Mouse (Mus musculus): ENCODE measurements at regions not wholly inside any gene's neighbourhood (a gene's known extent, or its start where the extent isn't known, plus 50 kb on each side); places are given as distances from the start of the nearest gene placed in this dataset.

DNA sequence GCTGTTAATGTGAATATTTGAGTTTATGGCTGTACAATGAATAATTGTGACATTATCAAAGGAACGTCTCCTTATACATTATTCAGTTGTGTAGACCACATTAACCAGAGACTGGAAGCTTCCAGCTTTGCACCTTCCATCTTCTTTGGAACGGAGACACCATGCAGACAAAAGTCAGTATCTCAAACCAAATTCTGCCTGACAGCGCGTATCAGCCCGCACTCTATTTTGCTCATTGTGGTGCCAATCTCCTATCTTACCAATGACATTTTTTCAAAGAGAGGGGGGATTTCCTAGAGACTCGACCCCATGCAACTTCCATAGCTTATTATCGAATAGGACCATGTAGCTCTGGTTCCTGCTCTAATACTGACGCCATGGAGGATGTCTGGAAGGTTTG is 69.9 kb upstream of the Tmco5 start:
- no peak for DNase-seq

DNA sequence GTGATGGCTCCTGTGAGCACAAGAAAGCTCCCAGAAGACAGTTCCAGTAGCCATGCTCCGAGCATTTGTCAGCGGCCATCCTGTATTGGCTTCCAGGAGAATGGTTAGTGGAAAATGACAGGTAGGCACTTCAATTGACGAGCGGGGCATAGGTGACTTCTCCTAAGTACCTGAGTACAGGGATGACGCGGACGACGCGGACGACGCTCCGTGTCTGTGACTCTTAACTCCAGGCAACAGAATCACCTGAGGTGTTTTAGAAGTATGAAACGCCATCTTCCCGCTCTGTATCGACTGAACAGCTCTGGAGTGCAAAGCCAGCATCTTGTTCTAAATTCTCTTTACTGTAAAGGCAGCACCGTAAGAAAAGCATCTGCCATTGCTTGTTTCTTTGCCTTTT is 68.4 kb upstream of the Tmco5 start:
- no peak for DNase-seq

DNA sequence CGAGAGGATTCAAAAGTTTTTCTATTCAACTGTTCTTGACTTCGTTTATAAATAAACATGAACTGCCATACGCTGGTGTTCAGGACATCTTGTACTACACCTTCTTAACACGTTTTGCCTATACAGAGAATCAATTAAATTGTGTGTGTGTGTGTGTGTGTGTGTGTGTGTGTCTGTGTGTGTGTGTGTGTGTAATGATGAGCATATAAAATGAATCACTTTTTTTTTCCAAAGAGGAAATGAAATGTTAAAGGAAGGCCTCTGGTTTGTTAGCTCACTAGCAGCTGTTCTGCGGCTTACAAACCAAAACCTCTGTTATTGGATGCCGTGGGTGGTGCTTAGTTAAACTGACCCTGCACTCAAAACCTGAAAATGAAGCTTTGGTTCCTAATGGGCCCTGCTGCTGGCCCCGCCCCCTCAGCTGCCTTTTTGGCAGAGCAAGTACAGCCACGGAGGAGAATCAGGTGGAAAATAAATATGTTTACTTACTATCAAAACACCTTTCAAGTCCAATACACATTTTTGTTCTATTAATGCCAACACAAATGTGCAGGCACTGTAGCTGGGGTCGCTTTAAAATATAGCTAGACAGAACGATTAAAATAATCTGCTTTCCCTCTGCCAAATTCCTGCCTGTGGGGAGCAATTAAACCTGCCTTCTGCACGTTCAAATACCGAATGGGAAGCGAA is 65.5 kb upstream of the Tmco5 start:
- no peak for DNase-seq

DNA sequence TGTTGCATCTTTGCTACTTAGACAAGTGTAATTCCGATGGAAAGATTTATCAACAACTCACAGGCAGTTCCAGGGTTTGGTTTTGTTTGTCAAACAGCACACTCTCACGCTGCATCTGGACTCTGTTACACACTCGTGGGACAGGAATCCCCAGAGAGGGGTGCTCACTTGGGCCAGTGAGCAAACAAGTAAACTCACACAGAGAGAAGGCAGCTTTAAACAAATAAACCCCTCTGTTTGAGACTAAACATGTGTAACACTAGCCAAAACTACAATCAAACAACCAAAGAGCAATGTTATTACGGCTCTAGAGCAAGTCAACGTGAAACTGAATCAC is 65.0 kb upstream of the Tmco5 start:
- DNase-seq = no peak

DNA sequence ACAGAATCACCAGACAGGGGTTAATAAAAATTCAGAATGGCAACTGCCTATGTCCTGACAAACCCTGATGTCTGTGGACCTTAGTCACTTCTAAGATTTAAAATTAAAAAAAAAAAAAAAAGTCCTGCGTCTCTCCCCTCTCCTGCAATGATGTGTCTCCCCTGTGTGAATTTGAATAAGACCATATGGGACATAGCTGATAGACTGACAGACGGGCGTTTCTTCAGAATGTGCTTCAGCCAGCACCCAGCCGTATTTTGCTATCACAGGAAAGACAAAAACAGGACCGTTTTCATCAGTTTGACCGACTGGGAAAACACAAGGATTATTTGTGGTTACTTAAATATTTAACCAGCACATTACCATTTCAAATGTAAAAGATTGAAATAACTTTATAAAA is 61.4 kb upstream of the Tmco5 start:
- DNase-seq = no peak

DNA sequence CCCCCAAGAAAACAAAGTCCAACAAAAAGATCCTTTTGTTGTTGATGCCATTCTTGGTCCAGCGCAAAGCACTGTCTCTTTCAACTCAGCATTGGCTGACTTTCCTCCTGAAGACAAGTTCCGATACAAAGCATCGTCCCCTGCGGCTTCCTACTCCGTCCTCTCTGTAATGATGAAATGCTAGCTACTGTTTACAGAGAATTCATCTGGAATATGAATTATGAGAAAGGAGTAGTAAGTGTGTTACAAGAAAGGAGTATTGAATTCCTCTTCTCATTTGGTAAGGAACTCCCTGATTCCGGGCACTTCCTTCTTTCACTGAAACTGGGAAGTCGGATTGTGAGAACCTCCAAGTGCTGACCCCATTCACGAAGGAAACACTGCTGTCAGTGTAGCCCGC is 60.9 kb upstream of the Tmco5 start:
- DNase-seq = no peak

DNA sequence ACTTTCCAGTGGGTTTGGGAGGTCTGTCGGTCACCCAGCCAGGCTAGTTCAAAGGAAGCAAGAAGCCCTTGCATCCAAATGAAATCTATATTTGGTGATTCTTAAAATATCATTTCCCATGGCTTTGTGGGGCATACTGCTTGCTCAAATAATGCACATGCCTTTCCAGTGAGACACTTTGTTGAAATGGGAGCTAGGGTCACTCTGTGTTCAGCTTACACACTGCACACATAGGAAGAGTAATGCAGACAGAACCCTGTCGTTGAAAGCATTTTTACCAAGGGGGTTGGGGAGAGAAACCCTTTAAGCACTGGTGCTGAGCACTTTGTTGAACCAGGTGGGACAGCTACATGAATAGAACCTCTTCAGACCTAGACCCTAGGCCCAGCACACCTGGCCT is 59.9 kb upstream of the Tmco5 start:
- DNase-seq = no peak

DNA sequence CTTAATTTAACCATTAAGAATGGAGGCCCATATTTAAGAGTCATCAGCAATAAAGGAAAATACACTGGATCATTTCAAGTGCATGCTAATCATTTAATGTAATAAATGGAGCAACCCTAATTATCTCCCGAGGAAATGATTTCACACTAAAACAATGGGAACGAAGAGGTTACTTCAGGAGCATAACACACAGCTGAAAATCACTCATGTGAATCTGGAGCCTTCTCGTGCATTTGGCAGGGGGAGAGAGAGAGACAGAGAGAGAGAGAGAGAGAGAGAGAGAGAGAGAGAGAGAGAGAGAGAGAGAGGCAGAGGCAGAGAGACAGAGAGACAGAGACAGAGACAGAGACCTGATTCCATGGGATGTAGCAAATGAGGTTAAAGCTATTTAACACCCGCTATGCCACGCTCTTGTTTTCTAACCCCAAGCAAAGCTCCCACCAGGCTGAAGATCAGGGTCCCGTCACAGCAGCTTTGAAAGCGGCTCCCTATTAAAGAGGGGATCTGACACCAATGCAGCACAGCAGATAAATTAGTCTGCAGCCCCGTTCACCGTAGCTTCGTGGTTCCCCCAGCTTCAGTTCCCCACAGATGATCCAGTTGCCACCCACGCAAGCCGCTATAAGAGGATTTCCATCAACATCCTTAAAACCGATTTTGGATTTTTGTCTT is 59.3 kb upstream of the Tmco5 start:
- DNase-seq = no peak

DNA sequence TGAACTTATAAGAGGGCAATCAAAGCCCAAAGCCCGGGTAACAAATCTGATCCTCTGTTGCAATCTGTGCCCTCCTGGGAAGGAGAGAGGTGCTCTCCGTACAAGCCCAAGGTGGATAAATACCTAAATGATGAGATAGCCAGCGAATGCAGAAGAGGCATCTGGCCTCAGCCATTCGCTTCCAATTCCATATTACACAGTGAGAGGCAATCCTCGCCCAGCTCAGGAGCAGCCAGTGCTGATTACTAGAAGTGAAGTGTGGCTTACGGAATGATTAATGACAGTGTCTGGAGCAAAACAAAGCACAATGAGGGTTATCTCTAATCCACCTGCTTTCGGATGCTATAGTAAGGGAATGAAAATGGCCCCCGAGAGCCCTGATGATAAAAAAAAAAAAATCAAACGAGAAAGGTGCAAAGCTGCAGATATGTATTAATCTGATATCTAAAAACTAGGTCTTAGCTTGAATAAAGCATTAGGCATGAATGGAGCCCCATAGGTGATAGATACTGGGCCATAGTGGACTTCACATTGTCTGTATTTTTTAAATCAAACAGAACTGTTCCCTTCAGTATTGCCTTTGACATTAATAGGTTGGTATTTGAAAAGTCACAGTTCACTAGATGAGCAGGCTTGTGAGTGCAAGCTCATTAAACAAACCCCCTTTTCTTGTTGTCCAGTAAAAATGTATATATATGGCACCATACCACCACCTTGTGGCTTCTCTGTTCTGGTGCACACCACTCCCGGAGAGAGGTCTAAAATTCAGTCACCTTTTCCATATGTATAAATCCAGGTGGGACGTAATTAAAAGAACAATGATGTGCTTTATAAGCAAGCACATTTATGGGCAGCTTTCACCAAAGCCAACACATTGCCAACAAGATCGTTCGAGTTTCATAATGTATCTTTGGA is 57.4 kb upstream of the Tmco5 start:
- no peak for DNase-seq

Data from liver (tissue).